Mouse (Mus musculus): ENCODE results near the gene Lpar1.
"Not testable (repeated sequence)": the region's sequence is repeated elsewhere in the genome, so short reads cannot be mapped to it uniquely, and the experiment has no call there.

The Lpar1 gene

GRCm38 (mm10) chr4:58547725-58548124 is 6.0 kb downstream of the Lpar1 start:
- in situ Hi-C loops (cut with MboI; ENCODE audit: low pct_unique_long_range_greater_than_20kb in 1 of 2, low sequenced_read_pairs in 2 of 2, unreplicated experiment in 1 of 2), result no loop called here

- in situ Hi-C loops (cut with MboI; ENCODE audit: low pct_unique_long_range_greater_than_20kb in 1 of 2, low sequenced_read_pairs in 2 of 2, unreplicated experiment in 1 of 2), result no loop called here
Observed at GRCm38 (mm10) chr4:58547273-58547565, 6.5 kb downstream of the Lpar1 start.

- in situ Hi-C loops (cut with MboI; ENCODE audit: low pct_unique_long_range_greater_than_20kb in 1 of 2, low sequenced_read_pairs in 2 of 2, unreplicated experiment in 1 of 2), result no loop called here
Observed at GRCm38 (mm10) chr4:58546441-58547272, 7.0 kb downstream of the Lpar1 start.

DNA sequence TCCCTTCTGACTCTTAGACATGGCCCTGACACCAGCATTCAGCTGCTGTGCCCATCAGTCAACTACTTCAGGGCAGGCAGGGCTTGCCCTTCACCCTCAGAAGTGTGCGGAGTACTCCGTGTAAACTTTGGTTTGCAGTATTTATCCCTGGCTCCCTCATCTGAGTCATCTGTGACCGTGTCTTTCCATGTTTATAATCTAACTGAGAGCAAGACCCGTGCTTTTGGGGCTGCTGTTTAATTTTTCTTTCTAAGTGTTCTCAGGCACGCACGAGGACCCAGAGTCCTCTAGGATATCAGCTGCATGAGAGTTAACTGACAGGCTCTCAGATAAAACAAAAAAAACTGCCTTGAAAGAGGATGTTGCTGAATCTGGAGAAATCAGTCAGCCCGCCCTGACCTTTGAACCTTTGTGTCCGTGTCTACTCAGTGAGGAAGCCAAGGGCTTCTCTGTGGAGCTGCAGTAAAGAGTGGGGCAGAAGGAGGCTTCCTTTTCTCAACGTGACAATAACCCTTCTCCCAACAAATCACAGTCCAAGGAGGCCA is 7.7 kb downstream of the Lpar1 start:
- in situ Hi-C loops (cut with MboI; ENCODE audit: low pct_unique_long_range_greater_than_20kb in 1 of 2, low sequenced_read_pairs in 2 of 2, unreplicated experiment in 1 of 2), result no loop called here

GRCm38 (mm10) chr4:58543171-58543570 is 10.5 kb downstream of the Lpar1 start:
- in situ Hi-C loops (cut with MboI; ENCODE audit: low pct_unique_long_range_greater_than_20kb in 1 of 2, low sequenced_read_pairs in 2 of 2, unreplicated experiment in 1 of 2), result no loop called here

GRCm38 (mm10) chr4:58542656-58543055 is 11.0 kb downstream of the Lpar1 start:
- in situ Hi-C loops (cut with MboI; ENCODE audit: low pct_unique_long_range_greater_than_20kb in 1 of 2, low sequenced_read_pairs in 2 of 2, unreplicated experiment in 1 of 2), result not testable (repeated sequence)

- in situ Hi-C loops (cut with MboI; ENCODE audit: low pct_unique_long_range_greater_than_20kb in 1 of 2, low sequenced_read_pairs in 2 of 2, unreplicated experiment in 1 of 2), result no loop called here
Observed at GRCm38 (mm10) chr4:58540841-58541240, 12.9 kb downstream of the Lpar1 start.

- in situ Hi-C loops (cut with MboI; ENCODE audit: low pct_unique_long_range_greater_than_20kb in 1 of 2, low sequenced_read_pairs in 2 of 2, unreplicated experiment in 1 of 2), result no loop called here
Observed at GRCm38 (mm10) chr4:58540385-58540784, 13.3 kb downstream of the Lpar1 start.

GRCm38 (mm10) chr4:58538696-58539095 is 15.0 kb downstream of the Lpar1 start:
- in situ Hi-C loops (cut with MboI; ENCODE audit: low pct_unique_long_range_greater_than_20kb in 1 of 2, low sequenced_read_pairs in 2 of 2, unreplicated experiment in 1 of 2), result no loop called here

DNA sequence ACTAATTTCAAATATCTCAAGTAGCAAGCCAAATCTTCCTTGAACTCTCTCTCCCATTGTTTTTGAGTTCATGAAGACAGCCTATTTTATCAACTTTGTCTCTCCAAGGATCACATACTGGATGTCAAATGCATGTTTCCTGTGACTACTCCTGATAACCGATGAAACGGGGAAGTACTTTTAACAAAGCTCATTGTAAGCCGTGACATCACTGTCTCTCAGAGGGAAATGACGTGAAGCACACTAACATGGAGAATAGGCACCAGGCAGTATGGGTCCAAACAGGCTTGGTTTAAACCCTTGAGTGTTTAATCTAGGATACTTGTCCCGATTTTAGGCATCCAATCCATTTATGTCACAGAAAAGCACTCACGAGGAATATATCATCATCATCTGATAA is 17.9 kb downstream of the Lpar1 start:
- in situ Hi-C loops (cut with MboI; ENCODE audit: low pct_unique_long_range_greater_than_20kb in 1 of 2, low sequenced_read_pairs in 2 of 2, unreplicated experiment in 1 of 2), result no loop called here

DNA sequence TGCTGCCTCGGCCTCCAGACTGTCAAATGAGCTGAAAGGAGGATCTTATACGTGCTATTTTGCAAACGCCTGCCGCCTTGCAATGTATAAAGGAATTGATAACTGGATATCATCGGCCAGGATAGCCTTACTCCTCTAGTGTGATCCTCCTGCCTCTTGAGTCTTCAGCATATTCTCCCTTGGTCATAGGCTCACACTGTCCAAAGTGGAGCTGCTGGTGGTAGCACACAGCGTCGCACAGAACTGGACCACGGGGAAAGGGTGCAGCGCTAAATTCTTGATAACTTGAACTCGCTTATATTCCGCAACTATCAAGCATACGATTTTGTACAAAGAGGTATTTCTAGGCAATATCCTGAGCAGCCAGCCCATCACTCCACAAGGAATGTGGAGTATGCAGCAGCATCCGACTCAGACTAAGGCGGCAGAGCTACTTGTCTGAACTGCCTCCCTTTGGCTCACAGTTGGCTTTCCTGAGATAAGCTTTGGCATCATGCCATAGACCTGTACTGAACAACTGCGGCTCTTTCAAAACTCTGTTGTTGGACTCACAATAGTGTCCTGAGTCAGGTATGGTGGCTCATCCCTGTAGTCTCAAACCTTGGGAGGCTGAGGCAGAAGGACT is 18.9 kb downstream of the Lpar1 start:
- in situ Hi-C loops (cut with MboI; ENCODE audit: low pct_unique_long_range_greater_than_20kb in 1 of 2, low sequenced_read_pairs in 2 of 2, unreplicated experiment in 1 of 2), result no loop called here

- in situ Hi-C loops (cut with MboI; ENCODE audit: low pct_unique_long_range_greater_than_20kb in 1 of 2, low sequenced_read_pairs in 2 of 2, unreplicated experiment in 1 of 2), result no loop called here
Observed at GRCm38 (mm10) chr4:58534141-58534571, 19.5 kb downstream of the Lpar1 start.

DNA sequence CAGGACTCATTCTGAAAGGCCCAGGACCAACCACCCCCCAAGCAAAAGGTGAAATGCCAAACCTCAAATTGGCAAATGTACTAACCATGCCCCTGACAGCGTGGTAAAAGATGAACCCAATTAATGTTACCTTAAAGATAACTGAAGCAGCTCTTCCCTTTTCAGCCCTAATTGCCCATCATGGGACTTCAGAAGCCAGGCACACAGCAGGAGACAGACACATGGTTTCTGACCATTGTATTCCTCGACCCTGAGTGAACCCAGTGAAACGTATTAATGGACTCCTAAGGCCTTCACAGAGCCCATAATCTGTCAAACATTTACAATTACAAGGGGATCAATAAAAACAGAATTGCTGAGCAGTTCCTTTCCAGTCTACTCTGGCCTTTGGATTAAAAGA is 20.2 kb downstream of the Lpar1 start:
- in situ Hi-C loops (cut with MboI; ENCODE audit: low pct_unique_long_range_greater_than_20kb in 1 of 2, low sequenced_read_pairs in 2 of 2, unreplicated experiment in 1 of 2), result no loop called here

GRCm38 (mm10) chr4:58532326-58532725 is 21.4 kb downstream of the Lpar1 start:
- in situ Hi-C loops (cut with MboI; ENCODE audit: low pct_unique_long_range_greater_than_20kb in 1 of 2, low sequenced_read_pairs in 2 of 2, unreplicated experiment in 1 of 2), result no loop called here

DNA sequence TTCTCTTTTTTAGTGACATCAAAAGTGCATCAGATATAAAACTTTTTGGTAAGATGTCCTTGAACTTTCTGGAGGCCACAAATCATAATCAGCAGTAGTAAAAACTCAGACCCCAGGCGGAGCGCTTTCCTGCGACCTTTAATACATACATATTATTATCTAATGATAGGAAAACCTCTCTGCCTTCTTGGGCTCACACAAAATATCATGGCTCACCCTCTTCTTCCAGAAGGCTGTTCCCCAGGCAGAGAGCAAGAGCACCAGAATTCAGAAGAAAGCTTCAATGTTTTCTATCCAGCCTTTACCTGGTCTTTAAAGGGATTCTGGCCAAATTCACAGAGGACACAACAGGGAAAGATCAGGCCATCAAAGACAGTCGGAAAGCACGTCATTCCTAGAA is 23.0 kb downstream of the Lpar1 start:
- in situ Hi-C loops (cut with MboI; ENCODE audit: low pct_unique_long_range_greater_than_20kb in 1 of 2, low sequenced_read_pairs in 2 of 2, unreplicated experiment in 1 of 2), result no loop called here

- in situ Hi-C loops (cut with MboI; ENCODE audit: low pct_unique_long_range_greater_than_20kb in 1 of 2, low sequenced_read_pairs in 2 of 2, unreplicated experiment in 1 of 2), result no loop called here
Observed at GRCm38 (mm10) chr4:58530279-58530678, 23.4 kb downstream of the Lpar1 start.

GRCm38 (mm10) chr4:58527852-58528251 is 25.8 kb downstream of the Lpar1 start:
- in situ Hi-C loops (cut with MboI; ENCODE audit: low pct_unique_long_range_greater_than_20kb in 1 of 2, low sequenced_read_pairs in 2 of 2, unreplicated experiment in 1 of 2), result no loop called here

- in situ Hi-C loops (cut with MboI; ENCODE audit: low pct_unique_long_range_greater_than_20kb in 1 of 2, low sequenced_read_pairs in 2 of 2, unreplicated experiment in 1 of 2), result no loop called here
Observed at GRCm38 (mm10) chr4:58521137-58521536, 32.6 kb downstream of the Lpar1 start.

- in situ Hi-C loops (cut with MboI; ENCODE audit: low pct_unique_long_range_greater_than_20kb in 1 of 2, low sequenced_read_pairs in 2 of 2, unreplicated experiment in 1 of 2), result no loop called here
Observed at GRCm38 (mm10) chr4:58520531-58520930, 33.2 kb downstream of the Lpar1 start.

DNA sequence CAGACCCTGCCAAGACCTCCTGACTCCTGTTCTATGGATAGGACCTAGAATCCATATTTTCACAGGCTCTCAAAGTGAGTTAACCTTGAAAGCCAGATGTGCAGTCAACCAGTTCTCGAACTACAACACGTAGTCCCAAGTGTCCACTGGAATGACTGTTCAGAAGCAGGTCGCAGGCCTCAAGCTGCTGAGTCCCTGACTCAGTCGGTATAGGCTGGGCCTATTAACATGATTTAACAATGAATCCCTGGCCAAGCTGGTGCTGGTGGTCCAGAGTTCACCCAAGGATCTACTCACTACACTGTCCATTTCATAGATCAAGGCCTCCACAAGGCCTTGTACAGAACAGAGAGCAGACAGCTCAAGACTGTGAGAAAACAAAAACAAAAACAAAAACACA is 33.8 kb downstream of the Lpar1 start:
- in situ Hi-C loops (cut with MboI; ENCODE audit: low pct_unique_long_range_greater_than_20kb in 1 of 2, low sequenced_read_pairs in 2 of 2, unreplicated experiment in 1 of 2), result no loop called here

All from mouse embryonic stem cell (cell line).